Comparison of ENCODE assay signal across 25 mouse cellular contexts in genomic region chr5:56122130-56122529, GRCm38 (mm10).
"Had no signal": no experiment of that assay in that cellular context is flagged by ENCODE, and none has a peak within 500 bp of the region (broad histone marks: within the 10 kb centered on the region; RNA-seq: fewer than 3 reads in every experiment).

No protein-coding gene starts in this region.

- ATAC-seq: hindbrain, postnatal 0 days; intestine, embryonic 16.5 days; liver, embryonic 12.5 days had no signal

- H3K4me2 ChIP-seq: heart, embryonic 12.5 days; hindbrain, embryonic 13.5 days; hindbrain, embryonic 15.5 days; kidney, embryonic 15.5 days; limb, embryonic 13.5 days; limb, embryonic 15.5 days; liver, embryonic 12.5 days had no signal

- H3K4me3 ChIP-seq: heart, embryonic 10.5 days; heart, embryonic 12.5 days; hindbrain, embryonic 13.5 days; hindbrain, embryonic 15.5 days; kidney, embryonic 15.5 days; limb, embryonic 13.5 days; limb, embryonic 15.5 days; liver, embryonic 12.5 days had no signal

- H3K36me3 ChIP-seq: heart, embryonic 10.5 days; heart, embryonic 12.5 days; hindbrain, embryonic 13.5 days; hindbrain, embryonic 15.5 days; kidney, embryonic 15.5 days; limb, embryonic 13.5 days; limb, embryonic 15.5 days; liver, embryonic 12.5 days had no signal

- DNase-seq: gastrocnemius, postnatal 10 days; gastrocnemius, postnatal 25 days; heart, adult 18-20 months; heart, postnatal 10 days; heart, postnatal 4 days; kidney, adult 11 months; kidney, adult 2 months; kidney, adult 9 months; kidney, postnatal 14 days; kidney, postnatal 36 days; layer of hippocampus, adult 9-11 months; layer of hippocampus, postnatal 36 days; left cerebral cortex, postnatal 4 days had no signal

- H3K9me3 ChIP-seq: heart, embryonic 10.5 days; heart, embryonic 12.5 days; hindbrain, embryonic 13.5 days; hindbrain, embryonic 15.5 days; kidney, embryonic 15.5 days; limb, embryonic 13.5 days; limb, embryonic 15.5 days; liver, embryonic 12.5 days had no signal

- H3K9ac ChIP-seq: heart, embryonic 12.5 days; hindbrain, embryonic 13.5 days; hindbrain, embryonic 15.5 days; kidney, embryonic 15.5 days; limb, embryonic 13.5 days; limb, embryonic 15.5 days; liver, embryonic 12.5 days; liver, embryonic 14.5 days had no signal

- H3K27me3 ChIP-seq: heart, embryonic 12.5 days; hindbrain, embryonic 13.5 days; hindbrain, embryonic 15.5 days; kidney, embryonic 15.5 days; limb, embryonic 13.5 days; limb, embryonic 15.5 days; liver, embryonic 12.5 days had no signal

- H3K4me1 ChIP-seq: heart, embryonic 10.5 days; heart, embryonic 12.5 days; hindbrain, embryonic 13.5 days; hindbrain, embryonic 15.5 days; kidney, embryonic 15.5 days; limb, embryonic 13.5 days; limb, embryonic 15.5 days; liver, embryonic 12.5 days had no signal

- H3K27ac ChIP-seq: heart, embryonic 10.5 days; hindbrain, embryonic 13.5 days; hindbrain, embryonic 15.5 days; hindbrain, postnatal 0 days; kidney, embryonic 15.5 days; kidney, postnatal 0 days; limb, embryonic 13.5 days; limb, embryonic 15.5 days; liver, embryonic 12.5 days; liver, embryonic 14.5 days had no signal
